Mouse (Mus musculus): ENCODE results near the gene Mgl2.

GRCm38 (mm10) chr11:70165972-70166921 lies 36.1 kb downstream of the Mgl2 start:
- TF ChIP-seq CTCF (IDR thresholded peaks at IDR 0.05; ENCODE audit: low read depth, low read length) (no peak), POLR2A (IDR thresholded peaks at IDR 0.05; ENCODE audit: insufficient read depth, low read length) (no peak), EP300 (IDR thresholded peaks at IDR 0.05; ENCODE audit: insufficient read depth, low read depth, low read length) (no peak)

Data from ES-Bruce4 (cell line).